Mouse (Mus musculus) liver, embryonic 14.5 days (tissue): Measurements from ENCODE around the gene Miga2. TPM values are rescaled to one million over a fixed set of nuclear protein-coding genes. Genes with fewer than 3 reads are reported as not detected.

ENCODE experiments used
- ATAC-seq: fragments of 200-750 bp; cut with Nextera tagmentation; 2 replicates; pipeline ENCODE4 v1.8.0; 2017; ENCODE audit warnings: moderate number of reproducible peaks, mild to moderate bottlenecking, moderate library complexity; ENCODE audit not compliant: insufficient read depth
- DNase-seq, 3 experiments: peaks; one replicate each; pipeline ENCODE4 v3.0.0-alpha.2; 2012 to 2013; ENCODE audit warnings: low read depth in 3 of 3, low spot score in 3 of 3
- H3K27ac ChIP-seq: fragments of 300-500 bp; sonication (generic); 2 replicates; pipeline ENCODE4 v1.5.1; 2014; ENCODE audit warnings: moderate library complexity, mild to moderate bottlenecking, control low read depth, inconsistent platforms
- H3K27me3 ChIP-seq: fragments of 300-500 bp; sonication (generic); 2 replicates; pipeline ENCODE4 v1.6.1; 2014; ENCODE audit warnings: mild to moderate bottlenecking, low read length, moderate library complexity; ENCODE audit not compliant: control insufficient read depth, insufficient read depth
- H3K36me3 ChIP-seq: fragments of 300-500 bp; sonication (generic); replicated peaks from 2 replicates; pipeline ENCODE4 v1.6.1; 2014; ENCODE audit warnings: low read depth; ENCODE audit not compliant: control insufficient read depth, insufficient read depth
- H3K4me1 ChIP-seq, 2 experiments: fragments of 200-500 bp in 1 of 2; fragments of 300-500 bp in 1 of 2; sonication (generic) in 1 of 2; replicated peaks; 2 replicates each; pipeline ENCODE4 v1.6.1; 2012 to 2014; ENCODE audit warnings: antibody characterized with exemption in 1 of 2, inconsistent platforms in 1 of 2, low read length in 1 of 2; ENCODE audit not compliant: control insufficient read depth in 2 of 2, insufficient read depth in 2 of 2
- H3K4me2 ChIP-seq: fragments of 300-500 bp; sonication (generic); 2 replicates; pipeline ENCODE4 v1.6.1; 2014; ENCODE audit warnings: low read depth, mild to moderate bottlenecking, control low read depth, moderate library complexity
- H3K4me3 ChIP-seq, 2 experiments: fragments of 200-500 bp in 1 of 2; fragments of 300-500 bp in 1 of 2; sonication (generic) in 1 of 2; 2 replicates each; pipeline ENCODE4 v1.5.1; 2012 to 2014; ENCODE audit warnings: low read depth in 2 of 2, low read length in 2 of 2, mild to moderate bottlenecking in 2 of 2, control low read depth in 1 of 2, inconsistent platforms in 1 of 2, moderate library complexity in 1 of 2; ENCODE audit not compliant: insufficient read depth in 1 of 2
- H3K9ac ChIP-seq: fragments of 300-500 bp; sonication (generic); replicated peaks from 2 replicates; pipeline ENCODE4 v1.6.1; 2014; ENCODE audit warnings: mild to moderate bottlenecking, control low read depth, moderate library complexity
- H3K9me3 ChIP-seq: fragments of 300-500 bp; sonication (generic); 2 replicates; pipeline ENCODE4 v1.6.1; 2016; ENCODE audit warnings: low read length, mixed read lengths; ENCODE audit not compliant: control insufficient read depth
- CTCF ChIP-seq: IDR thresholded peaks from 2 replicates; pipeline ENCODE4 v1.5.1; 2016; ENCODE audit warnings: antibody characterized with exemption, low read depth, control low read depth
- EP300 ChIP-seq: IDR thresholded peaks from 2 replicates; pipeline ENCODE4 v1.6.1; 2016; ENCODE audit warnings: antibody characterized with exemption, low read depth
- WGBS: fragments of 180-500 bp; shearing (Covaris S2); extraction: QIAGEN DNeasy Blood & Tissue Kit; methylation state at CpG from one replicate; pipeline ENCODE4 v1.1.7; 2014; ENCODE audit not compliant: insufficient replicate concordance; 5-methylcytosine and 5-hydroxymethylcytosine counted together
- polyA plus RNA-seq, 2 experiments: library from polyadenylated mRNA; depleted of rRNA in 1 of 2; stranded (reverse) in 1 of 2; unstranded in 1 of 2; fragments of >200 nt; fragmentation: Nextera tagmentation in 1 of 2; extraction: Ambion mirVana in 1 of 2; gene quantifications; 2 replicates each; pipeline versions ENCODE4 v1.2.1 to v1.2.3; 2012 to 2014

Miga2 gene
- polyA plus RNA-seq, 2 experiments, result 5.3 to 6.9 TPM

- no peak for DNase-seq
- Histone ChIP-seq H3K9ac (peak overlapping the region; percentile 81), H3K4me3 (peak overlapping the region; percentile 72 to 97), H3K36me3 (peaks cover 9% of the 10 kb centered on the region; the same call in 1 of the 2 replicates), H3K4me2 (peak overlapping the region; percentile 98), H3K4me1 (peaks cover 8 to 10% of the 10 kb centered on the region in 2 experiments), H3K27ac (peak overlapping the region; percentile 72), H3K9me3 (no peaks in the 10 kb centered on the region), H3K27me3 (no peaks in the 10 kb centered on the region)
- no peak for TF ChIP-seq EP300
- no peak for TF ChIP-seq CTCF
- ATAC-seq, result no peak
- WGBS, result 73% methylated on average over 1 of the region's 1 CpGs
Measured at GRCm38 (mm10) chr2:30393370-30393656, 29.3 kb downstream of the Miga2 start.

GRCm38 (mm10) chr2:30395757-30396156 is 31.7 kb downstream of the Miga2 start:
- WGBS, result 79% methylated on average over 7 of the region's 7 CpGs
- Histone ChIP-seq H3K27me3 (no peaks in the 10 kb centered on the region), H3K9me3 (no peaks in the 10 kb centered on the region), H3K36me3 (peaks cover 9% of the 10 kb centered on the region), H3K27ac (no peak overlapping the region), H3K4me3 (no peak overlapping the region), H3K4me1 (peaks cover 8 to 10% of the 10 kb centered on the region in 2 experiments), H3K9ac (no peak overlapping the region), H3K4me2 (no peak overlapping the region)
- DNase-seq, result no peak
- TF ChIP-seq EP300, result no peak
- no peak for TF ChIP-seq CTCF
- no peak for ATAC-seq

GRCm38 (mm10) chr2:30396246-30396645 is 32.2 kb downstream of the Miga2 start:
- DNase-seq (no peak), ATAC-seq (no peak)
- WGBS, result 76% methylated on average over 7 of the region's 7 CpGs
- Histone ChIP-seq H3K9ac (no peak overlapping the region), H3K4me3 (no peak overlapping the region), H3K36me3 (peaks cover 9% of the 10 kb centered on the region), H3K27ac (no peak overlapping the region), H3K27me3 (no peaks in the 10 kb centered on the region), H3K9me3 (no peaks in the 10 kb centered on the region), H3K4me1 (peaks cover 8 to 10% of the 10 kb centered on the region in 2 experiments), H3K4me2 (no peak overlapping the region)
- TF ChIP-seq CTCF (no peak), EP300 (no peak)

GRCm38 (mm10) chr2:30397986-30398512 is 34.0 kb downstream of the Miga2 start:
- TF ChIP-seq EP300, result no peak
- TF ChIP-seq CTCF, result no peak
- H3K36me3 ChIP-seq, result peaks cover 11% of the 10 kb centered on the region
- ATAC-seq, result no peak
- no peaks in the 10 kb centered on the region for H3K9me3 ChIP-seq
- DNase-seq, result no peak
- no peak overlapping the region for H3K27ac ChIP-seq
- no peak overlapping the region for H3K4me3 ChIP-seq
- peaks cover 6 to 8% of the 10 kb centered on the region in 2 experiments for H3K4me1 ChIP-seq
- no peak overlapping the region for H3K4me2 ChIP-seq
- H3K27me3 ChIP-seq, result no peaks in the 10 kb centered on the region
- WGBS, result 80% methylated on average over 10 of the region's 10 CpGs
- H3K9ac ChIP-seq, result no peak overlapping the region

- WGBS, result 81% methylated on average over 20 of the region's 20 CpGs
- H3K27me3 ChIP-seq, result no peaks in the 10 kb centered on the region
- TF ChIP-seq EP300 (no peak), CTCF (no peak)
- H3K9ac ChIP-seq, result no peak overlapping the region
- no peak overlapping the region for H3K4me2 ChIP-seq
- no peak overlapping the region for H3K27ac ChIP-seq
- DNase-seq (no peak), ATAC-seq (no peak)
- H3K4me3 ChIP-seq, result no peak overlapping the region
- no peaks in the 10 kb centered on the region for H3K9me3 ChIP-seq
- no peaks in the 10 kb centered on the region for H3K4me1 ChIP-seq
- peaks cover 11% of the 10 kb centered on the region for H3K36me3 ChIP-seq
Measured at GRCm38 (mm10) chr2:30399191-30400171, 35.4 kb downstream of the Miga2 start.
